Mouse (Mus musculus): ENCODE results near the gene Sugp1. TPM values are rescaled to one million over a fixed set of nuclear protein-coding genes. Genes with fewer than 3 reads are reported as not detected.

Sugp1 gene
- polyA plus RNA-seq, 1 experiment: 37.3 TPM

DNA sequence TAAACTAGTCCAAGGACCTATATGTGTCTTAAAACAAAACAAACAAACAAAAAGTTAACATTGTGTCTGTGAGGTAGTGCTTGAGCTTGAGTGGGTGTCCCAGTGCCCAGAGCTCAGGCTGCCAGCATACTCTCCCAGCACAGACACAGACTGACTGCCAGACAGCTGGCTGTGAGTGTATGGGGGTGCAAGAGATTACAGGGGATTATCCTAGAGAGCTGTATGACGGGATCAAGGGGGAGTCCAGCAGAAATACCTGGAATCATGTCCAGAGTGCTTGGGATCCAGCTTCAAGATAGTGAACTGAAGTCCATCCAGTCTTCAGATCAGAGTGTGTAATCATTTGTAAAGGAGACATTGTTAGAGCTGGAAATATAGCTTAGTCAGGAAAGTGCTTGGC lies 15.1 kb downstream of the Sugp1 start:
- H3K9me3 ChIP-seq (replicated peaks; ENCODE audit: control insufficient read depth, insufficient read depth, low read length, poor library complexity, severe bottlenecking): no peaks in the 10 kb centered on the region
- H3K9ac ChIP-seq (ENCODE audit: low read depth, poor library complexity, severe bottlenecking): no peak overlapping the region
- no peaks in the 10 kb centered on the region for H3K4me1 ChIP-seq (ENCODE audit: control insufficient read depth, insufficient read depth, low read length)
- H3K36me3 ChIP-seq (ENCODE audit: control insufficient read depth, insufficient read depth, low read length, poor library complexity, severe bottlenecking): peaks cover 70% of the 10 kb centered on the region
- H3K27me3 ChIP-seq (ENCODE audit: control insufficient read depth, insufficient read depth, low read length, poor library complexity, severe bottlenecking): no peaks in the 10 kb centered on the region
- no peak overlapping the region for H3K27ac ChIP-seq (ENCODE audit: insufficient read depth, low read length)
- no peak overlapping the region for H3K4me3 ChIP-seq (ENCODE audit: low read depth, low read length)
- TF ChIP-seq CTCF (IDR thresholded peaks at IDR 0.05; ENCODE audit: low read depth, low read length) (no peak), POLR2A (IDR thresholded peaks at IDR 0.05; ENCODE audit: insufficient read depth, low read length) (no peak)

DNA sequence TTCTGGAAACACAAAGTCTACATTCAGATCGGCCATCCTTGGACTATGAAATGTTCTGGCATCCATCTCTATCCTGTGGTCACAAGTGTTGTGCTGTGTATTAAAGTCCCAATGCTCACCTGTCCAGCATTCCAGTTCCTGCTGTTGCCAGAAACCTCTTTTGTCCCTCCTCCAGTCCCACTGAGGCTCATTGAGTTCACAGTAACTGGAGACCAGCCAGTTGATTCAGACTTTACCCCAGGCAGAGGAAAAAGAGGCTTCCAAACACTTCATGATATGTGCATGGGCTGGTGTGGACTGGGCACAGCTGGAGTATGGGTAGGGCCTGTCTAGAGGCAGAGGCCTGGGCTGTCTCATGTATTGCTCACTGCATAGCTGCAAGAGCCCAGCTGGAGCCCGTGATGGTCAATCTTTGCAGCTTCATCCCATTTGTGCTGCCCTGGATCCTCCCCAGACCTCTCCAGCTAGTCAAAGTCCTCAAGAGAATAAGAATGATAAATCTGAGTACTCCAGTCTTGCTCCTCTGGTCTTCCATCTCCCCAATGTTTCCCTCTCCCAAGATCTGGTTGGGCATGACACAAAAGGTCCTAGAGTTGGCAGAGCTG lies 29.3 kb downstream of the Sugp1 start:
- Histone ChIP-seq H3K36me3 (ENCODE audit: control insufficient read depth, insufficient read depth, low read length, poor library complexity, severe bottlenecking) (peaks cover 17% of the 10 kb centered on the region), H3K4me3 (ENCODE audit: low read depth, low read length) (no peak overlapping the region), H3K4me1 (ENCODE audit: control insufficient read depth, insufficient read depth, low read length) (no peaks in the 10 kb centered on the region), H3K27me3 (ENCODE audit: control insufficient read depth, insufficient read depth, low read length, poor library complexity, severe bottlenecking) (no peaks in the 10 kb centered on the region), H3K9me3 (replicated peaks; ENCODE audit: control insufficient read depth, insufficient read depth, low read length, poor library complexity, severe bottlenecking) (no peaks in the 10 kb centered on the region), H3K27ac (ENCODE audit: insufficient read depth, low read length) (no peak overlapping the region), H3K9ac (ENCODE audit: low read depth, poor library complexity, severe bottlenecking) (no peak overlapping the region)
- TF ChIP-seq EP300 (IDR thresholded peaks at IDR 0.05; ENCODE audit: insufficient read depth, low read depth, low read length) (no peak), CTCF (IDR thresholded peaks at IDR 0.05; ENCODE audit: low read depth, low read length) (no peak), POLR2A (IDR thresholded peaks at IDR 0.05; ENCODE audit: insufficient read depth, low read length) (no peak)

DNA sequence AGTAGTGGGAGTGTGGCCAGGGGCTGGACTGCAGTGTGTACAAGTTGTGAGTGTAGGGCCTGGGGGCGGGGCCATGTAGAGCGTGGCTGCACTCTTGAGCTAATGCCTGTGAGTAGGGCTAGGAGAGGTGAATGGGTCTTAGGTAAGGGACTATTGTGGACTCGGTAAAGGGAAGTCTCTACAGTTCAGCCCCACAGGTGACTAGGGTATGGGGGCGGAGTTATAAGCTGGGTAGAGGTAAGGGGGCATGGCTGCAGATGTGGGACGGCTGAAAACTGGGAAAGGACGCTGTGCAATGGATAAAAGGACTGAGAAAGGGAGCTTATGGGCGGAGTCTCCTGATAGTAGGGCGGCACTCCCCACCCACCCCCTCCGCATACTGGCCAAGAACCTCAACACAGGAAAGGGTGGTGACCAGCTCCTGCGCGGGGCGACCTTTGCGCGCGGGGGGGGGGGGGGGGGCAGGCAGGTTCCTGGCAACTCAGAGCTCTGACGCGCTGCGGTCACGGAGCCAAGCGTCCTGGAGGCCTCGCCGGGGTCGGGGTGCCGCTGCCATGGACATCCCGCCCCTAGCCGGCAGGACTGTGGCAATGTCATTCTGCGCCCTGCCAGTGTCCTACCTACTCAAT lies 29.9 kb downstream of the Sugp1 start, which contains the start of gene Tm6sf2:
Gene Tm6sf2, plus strand, starts transcription at position 484 of the 629 bp plus-strand sequence.
- Histone ChIP-seq H3K9me3 (replicated peaks; ENCODE audit: control insufficient read depth, insufficient read depth, low read length, poor library complexity, severe bottlenecking) (no peaks in the 10 kb centered on the region), H3K36me3 (ENCODE audit: control insufficient read depth, insufficient read depth, low read length, poor library complexity, severe bottlenecking) (peaks cover 13% of the 10 kb centered on the region), H3K9ac (ENCODE audit: low read depth, poor library complexity, severe bottlenecking) (no peak within 1 kb of the TSS), H3K27ac (ENCODE audit: insufficient read depth, low read length) (no peak within 1 kb of the TSS), H3K4me3 (ENCODE audit: low read depth, low read length) (peak within 1 kb of the TSS; percentile 41), H3K27me3 (ENCODE audit: control insufficient read depth, insufficient read depth, low read length, poor library complexity, severe bottlenecking) (no peaks in the 10 kb centered on the region), H3K4me1 (ENCODE audit: control insufficient read depth, insufficient read depth, low read length) (no peaks in the 10 kb centered on the region)
- TF ChIP-seq POLR2A (IDR thresholded peaks at IDR 0.05; ENCODE audit: insufficient read depth, low read length) (no peak), CTCF (IDR thresholded peaks at IDR 0.05; ENCODE audit: low read depth, low read length) (no peak), EP300 (IDR thresholded peaks at IDR 0.05; ENCODE audit: insufficient read depth, low read depth, low read length) (no peak)

DNA sequence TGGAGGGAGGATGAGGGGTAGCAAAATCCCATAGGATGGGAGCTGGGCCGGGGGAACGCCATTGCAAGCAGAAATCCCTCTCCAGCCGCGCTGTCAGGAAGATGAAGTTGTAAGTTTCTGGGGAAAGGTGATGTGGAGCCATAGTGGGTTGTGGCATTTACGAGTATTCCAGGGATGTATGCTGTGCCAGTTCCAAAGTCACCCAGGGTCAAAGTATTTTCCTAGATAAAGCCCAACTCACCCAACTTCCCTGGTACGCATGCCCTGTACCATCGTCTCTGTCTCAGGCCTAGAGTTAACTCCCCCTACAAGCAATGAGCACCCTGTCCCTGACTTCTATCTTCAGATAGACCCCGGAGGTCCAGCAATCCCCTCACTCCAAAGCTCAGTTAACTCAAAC lies 30.5 kb downstream of the Sugp1 start:
- Histone ChIP-seq H3K36me3 (ENCODE audit: control insufficient read depth, insufficient read depth, low read length, poor library complexity, severe bottlenecking) (peaks cover 9% of the 10 kb centered on the region), H3K9me3 (replicated peaks; ENCODE audit: control insufficient read depth, insufficient read depth, low read length, poor library complexity, severe bottlenecking) (no peaks in the 10 kb centered on the region), H3K4me3 (ENCODE audit: low read depth, low read length) (peak overlapping the region; percentile 41), H3K27ac (ENCODE audit: insufficient read depth, low read length) (no peak overlapping the region), H3K27me3 (ENCODE audit: control insufficient read depth, insufficient read depth, low read length, poor library complexity, severe bottlenecking) (no peaks in the 10 kb centered on the region), H3K9ac (ENCODE audit: low read depth, poor library complexity, severe bottlenecking) (no peak overlapping the region), H3K4me1 (ENCODE audit: control insufficient read depth, insufficient read depth, low read length) (no peaks in the 10 kb centered on the region)
- no peak for TF ChIP-seq EP300 (IDR thresholded peaks at IDR 0.05; ENCODE audit: insufficient read depth, low read depth, low read length)
- no peak for TF ChIP-seq POLR2A (IDR thresholded peaks at IDR 0.05; ENCODE audit: insufficient read depth, low read length)
- TF ChIP-seq CTCF (IDR thresholded peaks at IDR 0.05; ENCODE audit: low read depth, low read length): no peak

DNA sequence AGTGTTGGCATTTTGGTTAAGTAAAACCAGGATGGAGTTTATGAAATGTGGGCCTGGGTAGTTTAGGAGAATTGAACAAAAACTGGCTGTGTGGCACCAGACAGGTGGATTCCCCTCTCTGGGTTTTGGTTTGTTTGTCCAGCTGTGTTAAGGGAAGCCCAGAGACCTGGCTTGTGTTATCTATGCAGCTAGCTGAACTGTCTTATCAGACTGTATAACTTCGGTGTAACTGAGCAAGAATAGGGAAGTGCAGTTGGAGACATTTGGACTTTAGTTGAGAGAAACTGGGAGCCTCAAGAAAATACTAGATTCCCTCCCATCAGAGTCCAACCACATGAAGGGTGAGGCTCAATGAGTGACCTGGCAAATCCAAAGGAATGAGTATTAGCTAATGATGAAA lies 31.1 kb downstream of the Sugp1 start:
- no peak for TF ChIP-seq CTCF (IDR thresholded peaks at IDR 0.05; ENCODE audit: low read depth, low read length)
- no peak for TF ChIP-seq POLR2A (IDR thresholded peaks at IDR 0.05; ENCODE audit: insufficient read depth, low read length)
- TF ChIP-seq EP300 (IDR thresholded peaks at IDR 0.05; ENCODE audit: insufficient read depth, low read depth, low read length): no peak
- Histone ChIP-seq H3K9me3 (replicated peaks; ENCODE audit: control insufficient read depth, insufficient read depth, low read length, poor library complexity, severe bottlenecking) (no peaks in the 10 kb centered on the region), H3K9ac (ENCODE audit: low read depth, poor library complexity, severe bottlenecking) (no peak overlapping the region), H3K36me3 (ENCODE audit: control insufficient read depth, insufficient read depth, low read length, poor library complexity, severe bottlenecking) (peaks cover 6% of the 10 kb centered on the region; the same call in 1 of the 2 replicates), H3K4me3 (ENCODE audit: low read depth, low read length) (no peak overlapping the region), H3K27ac (ENCODE audit: insufficient read depth, low read length) (no peak overlapping the region), H3K27me3 (ENCODE audit: control insufficient read depth, insufficient read depth, low read length, poor library complexity, severe bottlenecking) (no peaks in the 10 kb centered on the region), H3K4me1 (ENCODE audit: control insufficient read depth, insufficient read depth, low read length) (no peaks in the 10 kb centered on the region)

DNA sequence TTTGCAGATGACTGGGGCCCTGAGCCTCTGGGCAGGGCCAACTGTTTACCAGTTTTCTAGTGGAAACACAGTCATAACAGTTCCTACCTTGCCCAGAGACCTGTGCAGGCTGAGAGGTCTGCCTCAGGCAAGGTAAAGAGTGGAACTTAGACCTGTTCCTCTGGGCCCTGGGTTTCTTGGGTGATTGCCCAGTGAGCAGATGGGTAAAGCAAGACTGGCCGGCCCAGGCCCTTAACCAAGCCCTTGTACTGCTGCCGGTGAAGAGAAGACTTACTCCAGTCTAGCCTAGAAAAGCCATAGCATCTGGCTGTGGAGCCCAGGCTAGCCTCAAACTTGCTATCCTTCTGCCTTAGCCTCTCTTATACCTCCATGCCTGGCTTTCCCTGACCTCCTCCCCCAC lies 39.4 kb downstream of the Sugp1 start:
- no peak for TF ChIP-seq EP300 (IDR thresholded peaks at IDR 0.05; ENCODE audit: insufficient read depth, low read depth, low read length)
- TF ChIP-seq POLR2A (IDR thresholded peaks at IDR 0.05; ENCODE audit: insufficient read depth, low read length): no peak
- no peak for TF ChIP-seq CTCF (IDR thresholded peaks at IDR 0.05; ENCODE audit: low read depth, low read length)
- no peaks in the 10 kb centered on the region for H3K9me3 ChIP-seq (replicated peaks; ENCODE audit: control insufficient read depth, insufficient read depth, low read length, poor library complexity, severe bottlenecking)
- peaks cover 6% of the 10 kb centered on the region; the same call in 1 of the 2 replicates for H3K27me3 ChIP-seq (ENCODE audit: control insufficient read depth, insufficient read depth, low read length, poor library complexity, severe bottlenecking)
- H3K9ac ChIP-seq (ENCODE audit: low read depth, poor library complexity, severe bottlenecking): no peak overlapping the region
- no peaks in the 10 kb centered on the region for H3K36me3 ChIP-seq (ENCODE audit: control insufficient read depth, insufficient read depth, low read length, poor library complexity, severe bottlenecking)
- no peak overlapping the region for H3K4me3 ChIP-seq (ENCODE audit: low read depth, low read length)
- no peaks in the 10 kb centered on the region for H3K4me1 ChIP-seq (ENCODE audit: control insufficient read depth, insufficient read depth, low read length)
- no peak overlapping the region for H3K27ac ChIP-seq (ENCODE audit: insufficient read depth, low read length)
